1 mouse cellular context compared by ENCODE assay signal in genomic region chr4:59645610-59646009, GRCm38 (mm10).
TF ChIP-seq lines count a peak whose summit lies in the region.

No protein-coding gene starts in this region.

TF ChIP-seq in MEL, 35 proteins besides CTCF, POLR2A, EP300 and RAD21 (continued from another document):
- TF ChIP-seq NELFE (IDR thresholded peaks at IDR 0.05; ENCODE audit: low read depth, low read length) (no peak), GABPA (IDR thresholded peaks at IDR 0.05; ENCODE audit: low read depth, low read length) (no peak), ELF1 (IDR thresholded peaks at IDR 0.05; ENCODE audit: low read depth, low read length) (no peak), MAFK (IDR thresholded peaks at IDR 0.05; ENCODE audit: borderline replicate concordance, low read depth, low read length) (no peak), SMC3 (IDR thresholded peaks at IDR 0.05; ENCODE audit: low read depth, low read length) (no peak), USF2 (IDR thresholded peaks at IDR 0.05; ENCODE audit: borderline replicate concordance in 1 of 2, insufficient read depth in 1 of 2, low read depth in 1 of 2, low read length in 2 of 2) (no peak), MEF2A (IDR thresholded peaks at IDR 0.05; ENCODE audit: extremely low read depth, insufficient replicate concordance, low read depth, low read length, poor library complexity, severe bottlenecking) (no peak)
